Mouse (Mus musculus): ENCODE measurements at regions not wholly inside any gene's neighbourhood (a gene's known extent, or its start where the extent isn't known, plus 50 kb on each side); places are given as distances from the start of the nearest gene placed in this dataset.

DNA sequence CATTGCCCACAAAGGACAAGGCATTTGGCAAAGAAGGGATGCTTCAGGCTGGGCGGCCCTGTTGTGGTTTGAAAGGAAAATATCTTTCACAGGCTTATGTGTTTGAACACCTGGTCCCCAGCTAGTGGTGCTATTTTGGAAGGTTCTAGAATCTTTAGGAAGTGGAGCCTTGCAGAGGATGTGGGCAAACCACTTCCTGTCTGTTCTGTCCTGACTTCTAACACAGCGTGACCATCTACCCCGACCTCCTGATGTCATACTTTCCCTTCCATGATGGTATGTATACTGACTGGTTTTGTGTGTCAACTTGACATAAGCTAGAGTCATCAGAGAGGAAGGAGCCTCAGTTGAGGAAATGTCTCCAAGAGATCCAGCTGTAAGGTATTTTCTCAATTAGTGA lies 97.2 kb upstream of the Cops8 start:
- no peaks in the 10 kb centered on the region for H3K27me3 ChIP-seq (ENCODE audit: control insufficient read depth, insufficient read depth, insufficient read length)
- TF ChIP-seq MYOD1 (IDR thresholded peaks at IDR 0.05; ENCODE audit: control insufficient read depth, insufficient read length, low read depth), result no peak
- TF ChIP-seq CTCF (IDR thresholded peaks at IDR 0.05; ENCODE audit: control insufficient read depth, insufficient read depth, insufficient read length), result no peak
- TF ChIP-seq MAX (IDR thresholded peaks at IDR 0.05), result no peak
- TF ChIP-seq CEBPB (IDR thresholded peaks at IDR 0.05; ENCODE audit: low read depth), result no peak
- TF ChIP-seq FOSL1 (IDR thresholded peaks at IDR 0.05; ENCODE audit: insufficient read depth, low read length, poor library complexity, severe bottlenecking), result no peak
- TF ChIP-seq MYOG (IDR thresholded peaks at IDR 0.05; ENCODE audit: control insufficient read depth, extremely low read depth, insufficient read length), result no peak
- TF ChIP-seq USF1 (IDR thresholded peaks at IDR 0.05; ENCODE audit: low read depth), result no peak
- no peak overlapping the region for H3K4me3 ChIP-seq (ENCODE audit: insufficient read depth, poor library complexity, severe bottlenecking)
- no peaks in the 10 kb centered on the region for H3K79me3 ChIP-seq (ENCODE audit: low read depth)
- H3K79me2 ChIP-seq (ENCODE audit: control insufficient read depth, insufficient read depth), result no peaks in the 10 kb centered on the region
- no peak overlapping the region for H3ac ChIP-seq (ENCODE audit: control insufficient read depth, insufficient read length, low read depth)
- H3K36me3 ChIP-seq (ENCODE audit: control insufficient read depth, insufficient read depth), result no peaks in the 10 kb centered on the region

GRCm38 (mm10) chr1:90506582-90506981 lies 96.2 kb upstream of the Cops8 start:
- H3ac ChIP-seq (ENCODE audit: control insufficient read depth, insufficient read length, low read depth), result no peak overlapping the region
- H3K4me3 ChIP-seq (ENCODE audit: insufficient read depth, poor library complexity, severe bottlenecking), result no peak overlapping the region
- no peaks in the 10 kb centered on the region for H3K79me2 ChIP-seq (ENCODE audit: control insufficient read depth, insufficient read depth)
- H3K27me3 ChIP-seq (ENCODE audit: control insufficient read depth, insufficient read depth, insufficient read length), result no peaks in the 10 kb centered on the region
- H3K36me3 ChIP-seq (ENCODE audit: control insufficient read depth, insufficient read depth), result no peaks in the 10 kb centered on the region
- TF ChIP-seq MYOD1 (IDR thresholded peaks at IDR 0.05; ENCODE audit: control insufficient read depth, insufficient read length, low read depth) (peak; percentile 48), MYOG (IDR thresholded peaks at IDR 0.05; ENCODE audit: control insufficient read depth, extremely low read depth, insufficient read length) (no peak), USF1 (IDR thresholded peaks at IDR 0.05; ENCODE audit: low read depth) (no peak), CEBPB (IDR thresholded peaks at IDR 0.05; ENCODE audit: low read depth) (no peak), FOSL1 (IDR thresholded peaks at IDR 0.05; ENCODE audit: insufficient read depth, low read length, poor library complexity, severe bottlenecking) (no peak), MAX (IDR thresholded peaks at IDR 0.05) (peak; percentile 94)
- H3K79me3 ChIP-seq (ENCODE audit: low read depth), result no peaks in the 10 kb centered on the region

DNA sequence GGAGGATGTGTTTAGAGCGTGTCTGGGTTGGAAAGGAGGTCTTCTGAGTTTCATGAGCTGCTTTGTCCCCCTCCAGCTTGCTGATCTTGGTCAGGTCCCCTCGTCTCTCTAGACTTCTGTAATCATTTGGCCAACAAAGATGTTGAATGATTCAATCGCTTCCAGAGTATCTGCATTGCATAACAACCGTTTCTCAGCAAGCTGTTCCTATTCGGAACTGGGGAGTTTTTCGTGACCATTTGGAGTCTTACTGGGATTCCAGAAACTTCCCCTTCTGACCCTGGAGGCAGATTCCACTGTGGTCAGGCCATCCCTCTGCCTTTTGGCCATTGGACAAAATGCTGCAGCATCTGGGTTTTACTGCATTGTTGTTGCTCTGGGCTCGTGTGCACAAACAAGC lies 93.4 kb upstream of the Cops8 start:
- H3K79me3 ChIP-seq (ENCODE audit: low read depth), result no peaks in the 10 kb centered on the region
- H3K79me2 ChIP-seq (ENCODE audit: control insufficient read depth, insufficient read depth), result no peaks in the 10 kb centered on the region
- no peak overlapping the region for H3K4me3 ChIP-seq (ENCODE audit: insufficient read depth, poor library complexity, severe bottlenecking)
- H3K27me3 ChIP-seq (ENCODE audit: control insufficient read depth, insufficient read depth, insufficient read length), result no peaks in the 10 kb centered on the region
- no peak overlapping the region for H3ac ChIP-seq (ENCODE audit: control insufficient read depth, insufficient read length, low read depth)
- no peaks in the 10 kb centered on the region for H3K36me3 ChIP-seq (ENCODE audit: control insufficient read depth, insufficient read depth)
- no peak for TF ChIP-seq USF1 (IDR thresholded peaks at IDR 0.05; ENCODE audit: low read depth)
- no peak for TF ChIP-seq CEBPB (IDR thresholded peaks at IDR 0.05; ENCODE audit: low read depth)
- TF ChIP-seq MAX (IDR thresholded peaks at IDR 0.05), result no peak
- no peak for TF ChIP-seq MYOG (IDR thresholded peaks at IDR 0.05; ENCODE audit: control insufficient read depth, extremely low read depth, insufficient read length)
- TF ChIP-seq FOSL1 (IDR thresholded peaks at IDR 0.05; ENCODE audit: insufficient read depth, low read length, poor library complexity, severe bottlenecking), result no peak
- no peak for TF ChIP-seq MYOD1 (IDR thresholded peaks at IDR 0.05; ENCODE audit: control insufficient read depth, insufficient read length, low read depth)
- no peak for TF ChIP-seq CTCF (IDR thresholded peaks at IDR 0.05; ENCODE audit: control insufficient read depth, insufficient read depth, insufficient read length)

GRCm38 (mm10) chr1:90513442-90514070 lies 89.2 kb upstream of the Cops8 start:
- H3K4me3 ChIP-seq (ENCODE audit: insufficient read depth, poor library complexity, severe bottlenecking), result no peak overlapping the region
- no peak overlapping the region for H3ac ChIP-seq (ENCODE audit: control insufficient read depth, insufficient read length, low read depth)
- H3K79me3 ChIP-seq (ENCODE audit: low read depth), result no peaks in the 10 kb centered on the region
- H3K27me3 ChIP-seq (ENCODE audit: control insufficient read depth, insufficient read depth, insufficient read length), result no peaks in the 10 kb centered on the region
- H3K36me3 ChIP-seq (ENCODE audit: control insufficient read depth, insufficient read depth), result no peaks in the 10 kb centered on the region
- no peaks in the 10 kb centered on the region for H3K79me2 ChIP-seq (ENCODE audit: control insufficient read depth, insufficient read depth)
- no peak for TF ChIP-seq CEBPB (IDR thresholded peaks at IDR 0.05; ENCODE audit: low read depth)
- TF ChIP-seq MAX (IDR thresholded peaks at IDR 0.05), result no peak
- no peak for TF ChIP-seq USF1 (IDR thresholded peaks at IDR 0.05; ENCODE audit: low read depth)
- no peak for TF ChIP-seq FOSL1 (IDR thresholded peaks at IDR 0.05; ENCODE audit: insufficient read depth, low read length, poor library complexity, severe bottlenecking)
- no peak for TF ChIP-seq MYOG (IDR thresholded peaks at IDR 0.05; ENCODE audit: control insufficient read depth, extremely low read depth, insufficient read length)
- no peak for TF ChIP-seq MYOD1 (IDR thresholded peaks at IDR 0.05; ENCODE audit: control insufficient read depth, insufficient read length, low read depth)
- TF ChIP-seq CTCF (IDR thresholded peaks at IDR 0.05; ENCODE audit: control insufficient read depth, insufficient read depth, insufficient read length), result no peak

- H3ac ChIP-seq (ENCODE audit: control insufficient read depth, insufficient read length, low read depth), result no peak overlapping the region
- no peaks in the 10 kb centered on the region for H3K79me2 ChIP-seq (ENCODE audit: control insufficient read depth, insufficient read depth)
- no peaks in the 10 kb centered on the region for H3K79me3 ChIP-seq (ENCODE audit: low read depth)
- H3K4me3 ChIP-seq (ENCODE audit: insufficient read depth, poor library complexity, severe bottlenecking), result no peak overlapping the region
- H3K36me3 ChIP-seq (ENCODE audit: control insufficient read depth, insufficient read depth), result no peaks in the 10 kb centered on the region
- no peaks in the 10 kb centered on the region for H3K27me3 ChIP-seq (ENCODE audit: control insufficient read depth, insufficient read depth, insufficient read length)
- no peak for TF ChIP-seq CEBPB (IDR thresholded peaks at IDR 0.05; ENCODE audit: low read depth)
- no peak for TF ChIP-seq USF1 (IDR thresholded peaks at IDR 0.05; ENCODE audit: low read depth)
- TF ChIP-seq MYOD1 (IDR thresholded peaks at IDR 0.05; ENCODE audit: control insufficient read depth, insufficient read length, low read depth), result no peak
- TF ChIP-seq MAX (IDR thresholded peaks at IDR 0.05), result no peak
- TF ChIP-seq CTCF (IDR thresholded peaks at IDR 0.05; ENCODE audit: control insufficient read depth, insufficient read depth, insufficient read length), result no peak
- TF ChIP-seq FOSL1 (IDR thresholded peaks at IDR 0.05; ENCODE audit: insufficient read depth, low read length, poor library complexity, severe bottlenecking), result no peak
- TF ChIP-seq MYOG (IDR thresholded peaks at IDR 0.05; ENCODE audit: control insufficient read depth, extremely low read depth, insufficient read length), result no peak
Measured at GRCm38 (mm10) chr1:90514176-90514575, 88.6 kb upstream of the Cops8 start.
